Mouse (Mus musculus) intestine, postnatal 0 days (tissue): ENCODE results near the gene Nol4l. TPM values are rescaled to one million over a fixed set of nuclear protein-coding genes. Genes with fewer than 3 reads are reported as not detected.

Source experiments
- ATAC-seq: fragments of 200-750 bp; cut with Nextera tagmentation; 2 replicates; pipeline ENCODE4 v1.8.0; 2017; ENCODE audit warnings: mild to moderate bottlenecking, moderate TSS enrichment, moderate library complexity
- H3K27ac ChIP-seq: fragments of 300-500 bp; sonication (generic); 2 replicates; pipeline ENCODE4 v1.5.1; 2014; ENCODE audit warnings: mild to moderate bottlenecking, low read depth, low read length, moderate library complexity
- H3K27me3 ChIP-seq: fragments of 300-500 bp; sonication (generic); replicated peaks from 2 replicates; pipeline ENCODE4 v1.6.1; 2014; ENCODE audit warnings: low read length, mixed read lengths; ENCODE audit not compliant: control insufficient read depth, insufficient read depth
- H3K36me3 ChIP-seq: fragments of 300-500 bp; sonication (generic); 2 replicates; pipeline ENCODE4 v1.6.1; 2014; ENCODE audit warnings: mild to moderate bottlenecking, moderate library complexity; ENCODE audit not compliant: control insufficient read depth, insufficient read depth
- H3K4me1 ChIP-seq: fragments of 300-500 bp; sonication (generic); replicated peaks from 2 replicates; pipeline ENCODE4 v1.6.1; 2014; ENCODE audit warnings: antibody characterized with exemption, low read length, mixed read lengths; ENCODE audit not compliant: control insufficient read depth, insufficient read depth
- H3K4me2 ChIP-seq: fragments of 300-500 bp; sonication (generic); replicated peaks from 2 replicates; pipeline ENCODE4 v1.6.1; 2014; ENCODE audit warnings: low read depth, mild to moderate bottlenecking, moderate library complexity
- H3K4me3 ChIP-seq: fragments of 300-500 bp; sonication (generic); 2 replicates; pipeline ENCODE4 v1.5.1; 2014; ENCODE audit warnings: low read depth, low read length
- H3K9ac ChIP-seq: fragments of 300-500 bp; sonication (generic); 2 replicates; pipeline ENCODE4 v1.6.1; 2014; ENCODE audit warnings: mild to moderate bottlenecking, low read depth, low read length
- H3K9me3 ChIP-seq: fragments of 300-500 bp; sonication (generic); 2 replicates; pipeline ENCODE4 v1.6.1; 2016; ENCODE audit warnings: mixed run types; ENCODE audit not compliant: control insufficient read depth
- CTCF ChIP-seq: sonication (generic); IDR thresholded peaks from 2 replicates; pipeline ENCODE4 v1.5.1; 2016; ENCODE audit warnings: low read depth, mild to moderate bottlenecking, control low read depth, antibody characterized with exemption, moderate library complexity
- WGBS: fragments of 180-500 bp; shearing (Covaris S2); extraction: QIAGEN DNeasy Blood & Tissue Kit; methylation state at CpG from one replicate; pipeline ENCODE4 v1.1.7; 2014; 5-methylcytosine and 5-hydroxymethylcytosine counted together
- polyA plus RNA-seq: library from polyadenylated mRNA; unstranded; fragments of >200 nt; fragmentation: Nextera tagmentation; extraction: Ambion mirVana; gene quantifications from 2 replicates; pipeline ENCODE4 v1.2.1, GENCODE M21; 2015

The Nol4l gene
- polyA plus RNA-seq, 1 experiment from 2014 or later: 21.9 TPM

GRCm38 (mm10) chr2:153568013-153568412 is 38.2 kb upstream of the Nol4l start:
- no peak for ATAC-seq
- no peaks in the 10 kb centered on the region for H3K36me3 ChIP-seq
- no peaks in the 10 kb centered on the region for H3K27me3 ChIP-seq
- no peak for TF ChIP-seq CTCF
- H3K9me3 ChIP-seq: no peaks in the 10 kb centered on the region
- no peak overlapping the region for H3K4me2 ChIP-seq
- H3K4me3 ChIP-seq: no peak overlapping the region
- H3K9ac ChIP-seq: no peak overlapping the region
- WGBS: 69% methylated on average over 4 of the region's 4 CpGs
- H3K4me1 ChIP-seq: no peaks in the 10 kb centered on the region
- H3K27ac ChIP-seq: no peak overlapping the region

- no peaks in the 10 kb centered on the region for H3K9me3 ChIP-seq
- no peak for ATAC-seq
- H3K27me3 ChIP-seq: no peaks in the 10 kb centered on the region
- H3K4me2 ChIP-seq: no peak overlapping the region
- peak; percentile 61 for TF ChIP-seq CTCF
- H3K27ac ChIP-seq: no peak overlapping the region
- 88% methylated on average over 3 of the region's 3 CpGs for WGBS
- H3K9ac ChIP-seq: no peak overlapping the region
- no peak overlapping the region for H3K4me3 ChIP-seq
- peaks cover 15% of the 10 kb centered on the region for H3K4me1 ChIP-seq
- H3K36me3 ChIP-seq: no peaks in the 10 kb centered on the region
Measured at GRCm38 (mm10) chr2:153564343-153564742, 34.6 kb upstream of the Nol4l start.

- 35% methylated on average over 5 of the region's 5 CpGs for WGBS
- Histone ChIP-seq H3K9me3 (no peaks in the 10 kb centered on the region), H3K36me3 (no peaks in the 10 kb centered on the region), H3K27ac (no peak overlapping the region), H3K9ac (no peak overlapping the region), H3K27me3 (no peaks in the 10 kb centered on the region), H3K4me2 (peak overlapping the region; percentile 50), H3K4me3 (no peak overlapping the region), H3K4me1 (peaks cover 15% of the 10 kb centered on the region)
- TF ChIP-seq CTCF: no peak
- no peak for ATAC-seq
Measured at GRCm38 (mm10) chr2:153561564-153561963, 31.8 kb upstream of the Nol4l start.

- Histone ChIP-seq H3K4me3 (no peak overlapping the region), H3K36me3 (no peaks in the 10 kb centered on the region), H3K4me1 (peaks cover 15% of the 10 kb centered on the region), H3K27ac (no peak overlapping the region), H3K4me2 (peak overlapping the region; percentile 50), H3K9me3 (no peaks in the 10 kb centered on the region), H3K9ac (peak overlapping the region; percentile 31; the same call in 1 of the 2 replicates), H3K27me3 (no peaks in the 10 kb centered on the region)
- peak; percentile 51 for ATAC-seq
- 9% methylated on average over 21 of the region's 21 CpGs for WGBS
- no peak for TF ChIP-seq CTCF
Measured at GRCm38 (mm10) chr2:153560664-153561541, 31.1 kb upstream of the Nol4l start.

- Histone ChIP-seq H3K4me3 (no peak overlapping the region), H3K27ac (no peak overlapping the region), H3K36me3 (no peaks in the 10 kb centered on the region), H3K9me3 (no peaks in the 10 kb centered on the region), H3K9ac (no peak overlapping the region), H3K27me3 (no peaks in the 10 kb centered on the region), H3K4me1 (peaks cover 15% of the 10 kb centered on the region), H3K4me2 (no peak overlapping the region)
- no peak for ATAC-seq
- no peak for TF ChIP-seq CTCF
- 55% methylated on average over 8 of the region's 8 CpGs for WGBS
Measured at GRCm38 (mm10) chr2:153559613-153560152, 29.9 kb upstream of the Nol4l start.

GRCm38 (mm10) chr2:153558464-153558863 is 28.7 kb upstream of the Nol4l start:
- Histone ChIP-seq H3K4me3 (no peak overlapping the region), H3K9ac (no peak overlapping the region), H3K4me2 (no peak overlapping the region), H3K4me1 (peaks cover 15% of the 10 kb centered on the region), H3K9me3 (no peaks in the 10 kb centered on the region), H3K36me3 (no peaks in the 10 kb centered on the region), H3K27me3 (no peaks in the 10 kb centered on the region), H3K27ac (no peak overlapping the region)
- ATAC-seq: no peak
- 53% methylated on average over 6 of the region's 6 CpGs for WGBS
- no peak for TF ChIP-seq CTCF
